Mouse (Mus musculus) CH12.LX (cell line): ENCODE results near the gene Nprl3. TPM values are rescaled to one million over a fixed set of nuclear protein-coding genes. Genes with fewer than 3 reads are reported as not detected.

ENCODE experiments used
- DNase-seq: peaks from one replicate; pipeline ENCODE4 v3.0.0-alpha.2; 2013; ENCODE audit errors: extremely low read depth
- H3K27ac ChIP-seq: 2 replicates; pipeline ENCODE4 v1.5.1; 2012; ENCODE audit warnings: low read depth, mild to moderate bottlenecking, control low read depth, moderate library complexity; ENCODE audit not compliant: insufficient read depth
- H3K27me3 ChIP-seq: replicated peaks from 2 replicates; pipeline ENCODE3; 2012; ENCODE audit warnings: inconsistent platforms
- H3K36me3 ChIP-seq, 2 experiments: replicated peaks in 1 of 2; 2 replicates each; pipeline versions ENCODE3 to v1.6.1; 2012; ENCODE audit warnings: inconsistent platforms in 1 of 2, low read length in 1 of 2, mild to moderate bottlenecking in 1 of 2, mixed read lengths in 1 of 2, moderate library complexity in 1 of 2; ENCODE audit not compliant: control insufficient read depth in 1 of 2, insufficient read depth in 1 of 2
- H3K4me1 ChIP-seq, 2 experiments: 2 replicates each; pipeline ENCODE4 v1.6.1; 2012; ENCODE audit warnings: inconsistent platforms in 1 of 2, moderate library complexity in 1 of 2; ENCODE audit not compliant: insufficient read depth in 2 of 2, control insufficient read depth in 1 of 2
- H3K4me2 ChIP-seq: 2 replicates; pipeline ENCODE4 v1.6.1; 2012; ENCODE audit warnings: low read depth, mild to moderate bottlenecking, control low read depth; ENCODE audit not compliant: poor library complexity, insufficient read depth, severe bottlenecking
- H3K4me3 ChIP-seq, 3 experiments: fragments of 150-350 bp in 1 of 3; sonication (generic) in 1 of 3; replicated peaks in 1 of 3; 2 replicates each; pipeline versions ENCODE3 to v1.5.1; 2011 to 2012; ENCODE audit warnings: low read depth in 2 of 3, low read length in 2 of 3, mild to moderate bottlenecking in 2 of 3, moderate library complexity in 2 of 3, control low read depth in 1 of 3, improper control_type of control experiment in 1 of 3, inconsistent platforms in 1 of 3, mixed read lengths in 1 of 3; ENCODE audit not compliant: poor library complexity in 1 of 3
- H3K79me2 ChIP-seq: replicated peaks from 2 replicates; pipeline ENCODE4 v1.6.1; 2012; ENCODE audit warnings: mild to moderate bottlenecking, moderate library complexity; ENCODE audit not compliant: control insufficient read depth, poor library complexity, insufficient read depth, severe bottlenecking; ENCODE audit errors: extremely low read depth
- H3K9ac ChIP-seq: 2 replicates; pipeline ENCODE4 v1.6.1; 2012; ENCODE audit warnings: low read depth, mild to moderate bottlenecking, control low read depth, moderate library complexity; ENCODE audit not compliant: insufficient read depth
- H3K9me3 ChIP-seq: replicated peaks from 2 replicates; pipeline ENCODE3; 2012; ENCODE audit warnings: low read length, inconsistent platforms, mixed read lengths
- BHLHE40 ChIP-seq: IDR thresholded peaks from 2 replicates; pipeline ENCODE4 v1.6.1; 2011; ENCODE audit warnings: mild to moderate bottlenecking, low read depth, low read length, improper control_type of control experiment
- CHD1 ChIP-seq: IDR thresholded peaks from 2 replicates; pipeline ENCODE4 v1.6.1; 2012; ENCODE audit warnings: low read depth, low read length, improper control_type of control experiment, inconsistent platforms
- CHD2 ChIP-seq: IDR thresholded peaks from 2 replicates; pipeline ENCODE4 v1.6.1; 2011; ENCODE audit warnings: low read length, improper control_type of control experiment
- ELF1 ChIP-seq: IDR thresholded peaks from 2 replicates; pipeline ENCODE4 v1.6.1; 2014; ENCODE audit warnings: low read depth, mild to moderate bottlenecking, inconsistent platforms, low read length, improper control_type of control experiment
- ETS1 ChIP-seq: conservative IDR thresholded peaks from 2 replicates; pipeline ENCODE4 v1.6.1; 2012; ENCODE audit warnings: low read depth, mild to moderate bottlenecking, inconsistent platforms, low read length, improper control_type of control experiment, moderate library complexity
- HCFC1 ChIP-seq: IDR thresholded peaks from 2 replicates; pipeline ENCODE4 v1.6.1; 2012; ENCODE audit warnings: low read depth, mild to moderate bottlenecking, inconsistent platforms, low read length, improper control_type of control experiment
- IRF4 ChIP-seq: IDR thresholded peaks from 2 replicates; pipeline ENCODE4 v1.6.1; 2014; ENCODE audit warnings: low read depth, mild to moderate bottlenecking, inconsistent platforms, low read length, improper control_type of control experiment
- JUN ChIP-seq: IDR thresholded peaks from 2 replicates; pipeline ENCODE4 v1.6.1; 2011; ENCODE audit warnings: low read depth, mild to moderate bottlenecking, low read length, improper control_type of control experiment, moderate library complexity; ENCODE audit not compliant: insufficient read depth
- JUND ChIP-seq: conservative IDR thresholded peaks from 2 replicates; pipeline ENCODE4 v1.6.1; 2011; ENCODE audit warnings: low read depth, low read length, improper control_type of control experiment
- KAT2A ChIP-seq: IDR thresholded peaks from 2 replicates; pipeline ENCODE4 v1.6.1; 2012; ENCODE audit warnings: low read length, improper control_type of control experiment, inconsistent platforms; ENCODE audit not compliant: insufficient replicate concordance
- MAFK ChIP-seq: IDR thresholded peaks from 2 replicates; pipeline ENCODE4 v1.6.1; 2011; ENCODE audit warnings: low read length, improper control_type of control experiment; ENCODE audit not compliant: insufficient replicate concordance
- MEF2A ChIP-seq: IDR thresholded peaks from 2 replicates; pipeline ENCODE4 v1.6.1; 2014; ENCODE audit warnings: low read depth, mild to moderate bottlenecking, inconsistent platforms, low read length, improper control_type of control experiment, borderline replicate concordance
- MXI1 ChIP-seq: IDR thresholded peaks from 2 replicates; pipeline ENCODE4 v1.6.1; 2011; ENCODE audit warnings: mild to moderate bottlenecking, low read depth, low read length, improper control_type of control experiment
- MYC ChIP-seq: IDR thresholded peaks from 2 replicates; pipeline ENCODE4 v1.6.1; 2011; ENCODE audit warnings: low read depth, mild to moderate bottlenecking, improper control_type of control experiment, low read length
- NELFE ChIP-seq: IDR thresholded peaks from 2 replicates; pipeline ENCODE4 v1.6.1; 2011; ENCODE audit warnings: low read depth, low read length, improper control_type of control experiment
- POLR2AphosphoS2 ChIP-seq: IDR thresholded peaks from 2 replicates; pipeline ENCODE4 v1.6.1; 2011; ENCODE audit warnings: low read depth, low read length, improper control_type of control experiment
- RAD21 ChIP-seq: IDR thresholded peaks from 2 replicates; pipeline ENCODE4 v1.6.1; 2011; ENCODE audit warnings: low read depth, mild to moderate bottlenecking, low read length, improper control_type of control experiment, moderate library complexity
- RCOR1 ChIP-seq: conservative IDR thresholded peaks from 2 replicates; pipeline ENCODE4 v1.6.1; 2012; ENCODE audit warnings: low read depth, mild to moderate bottlenecking, inconsistent platforms, low read length, improper control_type of control experiment
- SMC3 ChIP-seq: IDR thresholded peaks from 2 replicates; pipeline ENCODE4 v1.6.1; 2011; ENCODE audit warnings: low read depth, low read length, improper control_type of control experiment
- TBP ChIP-seq: conservative IDR thresholded peaks from 2 replicates; pipeline ENCODE4 v1.6.1; 2011; ENCODE audit warnings: low read depth, low read length, improper control_type of control experiment
- TCF12 ChIP-seq: IDR thresholded peaks from 2 replicates; pipeline ENCODE4 v1.6.1; 2014; ENCODE audit warnings: low read depth, mild to moderate bottlenecking, inconsistent platforms, low read length, improper control_type of control experiment
- USF1 ChIP-seq: IDR thresholded peaks from 2 replicates; pipeline ENCODE4 v1.6.1; 2014; ENCODE audit warnings: low read depth, mild to moderate bottlenecking, inconsistent platforms, low read length, improper control_type of control experiment
- USF2 ChIP-seq: conservative IDR thresholded peaks from 2 replicates; pipeline ENCODE4 v1.6.1; 2011; ENCODE audit warnings: low read depth, low read length, improper control_type of control experiment
- ZC3H11A ChIP-seq: IDR thresholded peaks from 2 replicates; pipeline ENCODE4 v1.6.1; 2012; ENCODE audit warnings: low read depth, mild to moderate bottlenecking, inconsistent platforms, low read length, improper control_type of control experiment
- ZKSCAN1 ChIP-seq: IDR thresholded peaks from 2 replicates; pipeline ENCODE4 v1.6.1; 2012; ENCODE audit warnings: low read depth, inconsistent platforms, low read length, improper control_type of control experiment, borderline replicate concordance
- ZNF384 ChIP-seq: IDR thresholded peaks from 2 replicates; pipeline ENCODE4 v1.6.1; 2012; ENCODE audit warnings: low read depth, low read length, improper control_type of control experiment, inconsistent platforms
- dilution Hi-C: fragments of 300-500 bp; cut with MboI; formaldehyde crosslinking; loops from 2 replicates; pipeline ENCODE4 v1.14.3; 2020; ENCODE audit warnings: low sequenced_read_pairs; ENCODE audit not compliant: extremely low pct_unique_long_range_greater_than_20kb, extremely low pct_ligation_motif_present
- in situ Hi-C: fragments of 300-500 bp; cut with MboI; formaldehyde crosslinking; loops from 3 replicates; pipeline ENCODE4 v1.14.3; 2019; ENCODE audit warnings: low sequenced_read_pairs, low pct_ligation_motif_present, low pct_unique_long_range_greater_than_20kb, mixed read lengths
- polyA plus RNA-seq: library from polyadenylated mRNA; unstranded; fragments of >175 nt; gene quantifications from 2 replicates; pipeline ENCODE4 v1.2.1, GENCODE M21; 2012; ENCODE audit warnings: low read depth; ENCODE audit not compliant: insufficient read length
- total RNA-seq, 2 experiments: library from RNA; depleted of rRNA; stranded (reverse); fragments of 300-350 nt in 1 of 2; fragments of >200 nt in 1 of 2; gene quantifications; 2 replicates each; pipeline ENCODE4 v1.2.3; 2012 to 2014

Gene Nprl3
- total and polyA plus RNA-seq, 3 experiments = 47.9 to 79.8 (median 51.7) TPM

DNA sequence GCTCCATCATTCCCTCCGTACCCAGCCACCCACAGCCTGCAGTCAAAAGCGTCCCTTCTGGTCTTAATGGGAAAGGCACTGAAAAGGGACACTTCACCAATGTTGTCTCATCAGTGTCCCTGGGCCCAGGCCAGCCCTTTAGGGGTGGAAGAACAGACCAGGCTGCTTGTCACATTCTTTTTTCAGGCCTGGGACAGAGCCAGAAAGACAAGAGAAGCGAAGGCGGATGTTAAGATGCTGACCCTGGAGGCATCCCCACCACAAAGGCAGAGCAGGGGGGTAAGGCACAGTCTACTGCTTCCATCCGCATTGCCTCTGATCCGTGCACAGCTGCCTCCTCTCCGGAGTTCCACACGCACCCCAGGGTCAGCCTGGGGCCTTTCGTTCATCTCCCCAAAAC lies 77.4 kb downstream of the Nprl3 start:
- TF ChIP-seq TBP (no peak), MYC (no peak), ELF1 (no peak), CHD1 (no peak), ETS1 (no peak), POLR2AphosphoS2 (no peak), TCF12 (no peak), ZC3H11A (no peak), HCFC1 (no peak), USF1 (no peak), MEF2A (no peak), MXI1 (no peak)
- H3K27ac ChIP-seq = no peak overlapping the region
- H3K4me3 ChIP-seq = no peak overlapping the region
- in situ Hi-C loops = no loop called here
- no peaks in the 10 kb centered on the region for H3K79me2 ChIP-seq
- H3K36me3 ChIP-seq = peaks cover 6 to 62% of the 10 kb centered on the region in 2 experiments
- H3K9me3 ChIP-seq = peaks cover 2% of the 10 kb centered on the region
- H3K4me1 ChIP-seq = peaks cover 9 to 40% of the 10 kb centered on the region in 2 experiments
- H3K4me2 ChIP-seq = no peak overlapping the region
- dilution Hi-C loops = no loop called here
- no peak overlapping the region for H3K9ac ChIP-seq
- DNase-seq = no peak
- H3K27me3 ChIP-seq = no peaks in the 10 kb centered on the region

DNA sequence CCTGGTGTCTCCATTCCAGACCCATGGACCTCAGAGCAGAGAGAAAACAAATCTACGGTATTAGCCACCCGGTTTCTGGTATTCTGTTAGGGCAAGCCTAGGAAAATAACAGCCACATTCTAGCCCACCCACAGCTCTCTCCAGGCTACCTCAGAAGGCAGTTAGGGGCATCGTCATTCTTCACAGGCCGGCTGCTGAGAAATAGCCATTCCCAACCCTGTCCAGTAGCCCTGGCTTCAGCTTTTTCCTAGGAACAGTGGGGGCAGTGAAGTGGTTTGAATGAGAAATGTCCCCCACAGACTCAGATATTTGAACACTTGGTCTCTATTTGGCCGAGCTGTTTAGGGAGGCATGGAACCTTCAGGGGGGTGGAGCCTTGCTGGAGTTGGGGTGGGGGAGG lies 78.1 kb downstream of the Nprl3 start:
- in situ Hi-C loops = loop anchor here (10.0 kb wide), 2 partner anchors 45 to 115 kb away; partner anchors contain the start of gene Hbq1a
- TF ChIP-seq USF2 (no peak), USF1 (no peak), CHD2 (no peak), IRF4 (no peak), ETS1 (no peak), MYC (no peak), JUN (no peak), KAT2A (no peak), SMC3 (no peak), RCOR1 (no peak), BHLHE40 (no peak), NELFE (no peak), TCF12 (no peak), RAD21 (no peak), MAFK (no peak), ZNF384 (no peak), JUND (no peak), ZKSCAN1 (no peak)
- TF ChIP-seq, all 38 proteins: peak for 0
- H3K27me3 ChIP-seq = no peaks in the 10 kb centered on the region
- no peak overlapping the region for H3K27ac ChIP-seq
- no peak overlapping the region for H3K9ac ChIP-seq
- no peaks in the 10 kb centered on the region for H3K79me2 ChIP-seq
- peaks cover 2% of the 10 kb centered on the region for H3K9me3 ChIP-seq
- dilution Hi-C loops = no loop called here
- H3K36me3 ChIP-seq = peaks cover 6 to 56% of the 10 kb centered on the region in 2 experiments
- peak; percentile 55 for DNase-seq
- no peak overlapping the region for H3K4me3 ChIP-seq
- no peak overlapping the region for H3K4me2 ChIP-seq
- H3K4me1 ChIP-seq = peaks cover 9 to 33% of the 10 kb centered on the region in 2 experiments
